Mouse (Mus musculus): ENCODE data around the gene Bcl9l.

Bcl9l gene

GRCm38 (mm10) chr9:44552161-44552560 lies 69.5 kb downstream of the Bcl9l start:
- peak; percentile 9 to 54 for DNase-seq
